Mouse (Mus musculus) cerebellum, adult 18-20 months (tissue): ENCODE measurements at regions not wholly inside any gene's neighbourhood (a gene's known extent, or its start where the extent isn't known, plus 50 kb on each side); places are given as distances from the start of the nearest gene placed in this dataset.

Source experiments
- DNase-seq, 2 experiments: peaks; one replicate each; pipeline ENCODE4 v3.0.0; 2021

GRCm38 (mm10) chr5:41206462-41206861, 501.5 kb downstream of the Rab28 start:
- DNase-seq: no peak

GRCm38 (mm10) chr5:41204417-41204816, 503.5 kb downstream of the Rab28 start:
- no peak for DNase-seq

DNA sequence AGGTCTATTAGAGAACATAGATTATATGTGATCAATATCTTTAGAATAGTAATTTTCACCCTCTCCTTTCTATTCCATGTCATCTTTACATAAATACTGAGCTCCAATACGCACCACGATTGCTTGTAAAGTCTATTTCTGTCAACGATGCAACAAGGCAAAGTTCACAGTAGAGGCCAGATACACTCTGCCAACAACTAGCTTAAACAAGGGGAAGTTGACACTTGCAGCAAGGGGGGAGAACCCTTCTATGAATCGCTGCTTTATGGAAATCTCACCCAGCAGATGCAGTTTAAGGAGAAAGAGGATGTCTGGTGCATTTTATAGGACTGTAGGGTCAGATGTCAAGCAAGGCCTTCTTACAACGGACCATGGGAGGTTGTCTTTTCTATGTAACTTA, 520.8 kb downstream of the Rab28 start:
- no peak for DNase-seq

DNA sequence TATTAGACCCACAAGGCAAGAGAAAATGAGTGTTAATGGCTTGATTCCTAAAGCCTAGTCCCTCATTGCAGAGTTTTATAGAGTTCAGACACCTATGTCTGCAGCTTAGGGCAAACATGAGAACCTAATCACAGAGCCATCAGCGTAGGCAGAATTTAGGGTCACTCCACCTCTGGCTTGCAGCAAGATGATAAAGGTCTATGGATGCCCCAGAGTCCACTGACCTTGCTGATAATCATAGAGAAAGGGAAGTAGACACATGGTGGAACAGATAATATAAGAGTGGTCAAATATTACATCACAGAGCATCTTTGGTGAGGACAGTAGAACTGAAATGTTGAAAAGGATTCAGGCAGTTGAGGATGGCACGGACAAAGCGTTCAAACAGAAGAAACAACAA, 530.7 kb downstream of the Rab28 start:
- no peak for DNase-seq

DNA sequence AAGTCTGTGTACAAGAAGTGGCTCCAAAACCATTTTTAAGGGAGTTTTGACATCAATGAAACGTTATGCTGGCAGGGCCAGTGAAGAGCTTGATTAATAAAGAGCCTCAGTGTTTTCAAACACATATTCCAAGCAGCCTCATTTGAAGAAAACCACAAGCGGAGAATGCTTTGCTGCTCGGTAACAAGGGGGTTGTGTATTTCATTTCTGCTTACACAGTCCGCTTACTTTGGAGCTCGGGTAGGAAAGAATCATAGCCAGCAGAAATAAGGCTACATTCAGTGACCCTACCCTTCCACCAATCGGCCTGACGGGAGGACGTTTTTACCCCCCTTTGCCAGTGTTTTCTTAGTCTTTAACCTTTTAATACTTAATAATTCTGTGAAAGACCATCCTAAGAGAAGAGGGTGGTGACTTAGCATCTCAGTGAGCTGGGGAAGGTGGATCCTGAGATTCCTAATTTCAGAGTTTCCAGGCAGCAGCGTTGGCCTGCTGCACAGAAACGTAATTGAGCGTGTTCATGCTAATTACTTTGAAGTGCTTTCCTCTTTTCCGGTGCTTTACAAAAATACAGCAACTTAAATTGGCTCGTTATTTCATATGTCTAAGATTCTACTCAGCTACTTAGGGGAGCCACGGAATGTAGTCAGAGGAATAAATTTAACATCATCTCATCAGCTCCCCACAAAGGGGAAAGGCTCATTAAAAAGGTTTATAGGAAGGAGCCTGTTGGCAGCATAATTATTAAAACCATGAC, 541.9 kb downstream of the Rab28 start:
- no peak for DNase-seq

DNA sequence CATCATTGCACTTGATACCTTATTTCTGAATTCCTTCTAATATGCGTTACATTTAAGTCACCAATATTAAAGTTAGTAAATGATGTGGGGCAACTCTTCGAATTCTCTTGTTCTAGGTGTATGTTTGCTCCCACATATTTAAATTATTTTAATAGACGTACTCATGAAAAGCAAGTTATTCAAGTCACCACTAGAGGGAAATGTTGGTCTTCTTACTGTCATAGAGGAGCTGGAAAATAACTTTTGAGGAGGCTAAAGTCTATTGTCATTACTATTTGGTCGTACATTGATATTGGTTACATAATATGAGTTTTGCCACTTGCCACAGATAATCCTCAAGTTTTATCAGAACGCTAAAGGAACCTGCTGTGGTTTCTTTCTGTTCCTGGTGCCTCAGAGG, 582.9 kb downstream of the Rab28 start:
- DNase-seq: no peak

DNA sequence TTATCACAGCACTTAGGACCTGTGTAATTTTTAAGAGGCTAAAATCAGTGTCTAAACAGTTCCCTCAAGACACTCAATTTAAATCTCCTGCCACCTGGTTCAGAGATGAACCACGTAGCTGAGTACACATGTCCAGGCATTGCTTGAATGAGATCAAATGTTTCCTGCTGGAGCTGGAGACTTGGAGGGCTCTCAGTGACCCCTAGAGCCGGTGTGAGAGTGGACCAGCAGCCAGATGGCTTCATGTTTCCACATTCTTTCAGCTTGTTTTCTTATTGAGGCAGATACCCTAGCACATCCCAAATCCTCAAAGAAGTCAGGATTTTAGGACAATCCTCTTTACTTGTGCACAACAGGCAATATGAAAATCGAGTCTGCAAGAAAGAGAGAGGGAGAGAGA, 590.3 kb downstream of the Rab28 start:
- DNase-seq: no peak

GRCm38 (mm10) chr5:41087773-41088172, 620.2 kb downstream of the Rab28 start:
- DNase-seq: no peak

GRCm38 (mm10) chr5:41076412-41076811, 631.5 kb downstream of the Rab28 start:
- no peak for DNase-seq

- no peak for DNase-seq
These were observed 646.3 kb downstream of the Rab28 start for GRCm38 (mm10) chr5:41061646-41062045.

- no peak for DNase-seq
These were observed 646.7 kb downstream of the Rab28 start for GRCm38 (mm10) chr5:41061222-41061621.

DNA sequence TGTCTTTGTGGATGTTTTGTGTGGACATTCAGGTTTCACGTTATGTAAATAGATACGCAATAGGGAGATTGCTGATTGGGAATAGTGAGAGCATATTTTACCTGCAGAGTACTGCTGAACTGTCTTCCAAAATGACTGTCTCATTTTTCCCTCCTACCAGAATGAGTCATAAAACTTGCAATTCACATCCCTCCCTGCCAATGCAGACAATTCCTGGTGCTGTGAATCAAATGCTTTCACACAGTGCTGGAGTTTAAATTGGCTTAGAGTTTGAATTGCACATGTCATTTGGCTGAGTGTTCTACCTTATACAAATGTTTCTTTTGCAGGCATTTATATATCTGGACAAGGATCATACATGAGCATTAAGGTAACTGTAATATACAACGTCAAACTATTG, 649.9 kb downstream of the Rab28 start:
- no peak for DNase-seq

DNA sequence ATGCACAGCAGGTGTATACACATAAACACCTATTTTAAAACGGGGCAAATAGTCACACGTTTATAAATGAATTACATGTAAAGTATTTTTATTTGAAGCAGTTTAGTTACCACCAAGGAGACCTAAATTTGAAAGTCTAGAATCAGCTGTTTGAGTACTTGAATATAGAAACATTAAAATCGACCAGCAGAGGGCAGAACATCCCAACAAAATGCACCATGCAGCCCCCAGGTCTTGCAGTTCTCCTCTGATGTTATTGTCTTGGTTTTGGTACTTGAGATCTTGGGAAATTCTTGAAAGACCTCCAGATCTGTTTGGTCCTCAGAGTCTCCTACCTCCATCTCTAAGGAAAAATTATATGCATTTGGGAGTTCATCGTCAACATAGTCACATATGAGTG, 656.0 kb downstream of the Rab28 start:
- peak in 1 of 2 experiments; percentile 6 for DNase-seq

DNA sequence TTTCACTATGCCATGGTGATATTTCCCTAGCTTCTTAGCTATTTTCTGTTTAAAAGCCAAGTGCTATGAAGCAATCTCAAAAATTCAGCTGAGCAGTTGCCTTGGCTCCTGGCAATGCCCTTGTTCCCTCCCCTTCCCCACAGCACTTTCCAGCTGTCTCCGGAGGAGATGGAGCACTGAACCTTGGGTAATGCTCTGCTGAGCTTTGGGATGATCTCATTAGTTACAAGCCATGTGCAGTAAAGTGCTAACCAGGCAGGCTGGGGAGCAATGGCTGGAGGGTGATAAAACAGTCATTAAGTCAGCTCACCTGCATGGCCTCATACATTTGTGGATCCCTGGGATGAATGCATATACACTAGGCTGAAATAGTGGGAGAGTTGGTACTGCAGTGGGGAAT, 659.4 kb downstream of the Rab28 start:
- no peak for DNase-seq

DNA sequence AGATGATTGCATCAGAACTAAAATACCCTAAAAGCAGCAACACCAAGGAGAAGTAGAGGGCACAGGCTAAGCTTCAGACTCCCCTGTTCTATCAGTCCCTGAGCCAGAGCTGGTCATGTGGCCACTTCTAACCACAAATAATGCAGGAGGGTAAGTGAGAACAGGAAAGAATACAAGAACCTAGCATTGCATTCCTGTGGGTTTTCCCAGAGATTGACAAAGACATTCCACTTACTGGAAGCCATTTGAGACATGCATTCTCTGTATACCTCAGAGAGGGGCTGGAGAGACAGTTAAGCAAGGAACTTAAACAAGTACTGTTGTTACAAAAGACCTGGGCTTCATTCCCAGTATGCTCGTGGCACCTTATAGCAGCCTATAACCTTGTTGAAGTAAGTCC, 662.7 kb downstream of the Rab28 start:
- DNase-seq: no peak

DNA sequence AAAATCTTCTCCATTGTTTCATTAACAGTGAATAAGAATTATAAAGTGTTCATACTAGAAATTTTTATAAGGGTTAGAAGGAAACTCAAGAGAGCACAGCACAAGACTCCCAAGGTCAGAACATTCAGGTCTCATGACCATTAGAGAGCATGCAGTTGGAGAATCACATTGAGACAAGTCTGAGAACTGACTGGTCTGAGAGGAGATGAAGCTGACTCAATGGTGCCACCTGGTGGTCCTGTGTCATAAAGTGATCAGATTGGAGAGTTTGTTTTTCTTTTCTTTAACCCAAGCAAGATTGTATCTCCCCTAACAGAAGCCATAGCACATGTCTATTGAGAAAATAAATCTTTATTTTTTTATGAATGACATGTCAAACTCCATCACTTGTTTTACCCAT, 663.5 kb downstream of the Rab28 start:
- DNase-seq: peak; percentile 68 to 74

DNA sequence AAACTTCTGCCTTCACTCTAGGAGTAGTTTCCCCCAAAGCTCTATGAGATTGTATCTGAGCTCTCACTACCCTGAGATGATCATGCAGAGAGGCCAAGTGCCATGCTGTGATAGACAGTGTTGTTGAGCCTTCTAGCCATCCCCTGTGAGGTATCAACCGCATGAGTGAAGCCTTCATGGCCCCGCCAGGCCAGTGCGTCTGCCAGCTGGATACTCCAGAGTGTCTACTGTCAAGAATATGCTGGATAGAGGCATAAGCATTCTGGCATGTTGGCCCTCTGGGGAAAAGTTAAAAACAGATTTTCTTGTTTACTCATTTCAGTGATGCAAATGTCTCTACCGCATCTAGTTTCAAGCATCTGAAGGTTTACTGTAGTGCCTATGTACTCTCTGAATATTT, 669.2 kb downstream of the Rab28 start:
- DNase-seq: no peak

DNA sequence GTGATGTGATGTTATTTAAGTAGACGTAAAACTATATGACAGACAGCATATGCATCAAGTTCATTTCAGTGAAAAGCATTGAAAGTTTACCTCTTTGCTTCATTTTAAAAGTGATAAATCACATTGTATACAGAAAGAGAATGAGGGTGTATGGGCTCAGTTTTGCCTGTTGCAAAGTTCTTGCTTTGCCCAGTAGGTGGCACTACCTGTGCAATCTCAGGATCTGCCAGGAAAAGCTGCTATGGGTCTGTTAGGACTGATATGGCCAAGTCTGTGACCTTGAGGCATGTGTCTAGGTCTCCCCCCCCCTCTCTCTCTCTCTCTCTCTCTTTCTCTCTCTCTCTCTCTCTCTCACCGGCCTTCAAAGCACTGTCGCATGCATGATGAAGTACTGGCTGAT, 701.3 kb downstream of the Rab28 start:
- DNase-seq: peak; percentile 12 to 16

- DNase-seq: no peak
These were observed 721.4 kb downstream of the Rab28 start for GRCm38 (mm10) chr5:40986562-40986961.

DNA sequence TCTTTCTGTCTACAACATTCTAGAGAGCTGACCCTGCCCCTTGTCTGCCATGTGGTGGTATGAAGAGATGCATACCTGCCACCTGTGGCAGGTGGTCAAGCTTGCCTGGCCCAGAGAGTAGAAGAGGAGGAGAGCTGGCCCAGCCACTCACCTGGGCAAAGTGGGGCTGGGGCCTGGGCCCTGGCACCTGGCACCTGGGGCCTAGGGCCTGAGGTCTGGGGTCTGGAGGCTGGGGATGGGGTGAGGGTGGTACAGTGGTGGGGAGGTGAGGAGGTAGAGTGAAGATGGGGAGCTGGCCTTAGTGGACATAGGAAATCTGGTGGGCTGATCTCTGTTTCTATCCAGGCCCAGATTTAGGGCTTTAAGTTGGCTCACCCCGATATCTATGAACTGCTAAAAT, 733.1 kb downstream of the Rab28 start:
- no peak for DNase-seq

DNA sequence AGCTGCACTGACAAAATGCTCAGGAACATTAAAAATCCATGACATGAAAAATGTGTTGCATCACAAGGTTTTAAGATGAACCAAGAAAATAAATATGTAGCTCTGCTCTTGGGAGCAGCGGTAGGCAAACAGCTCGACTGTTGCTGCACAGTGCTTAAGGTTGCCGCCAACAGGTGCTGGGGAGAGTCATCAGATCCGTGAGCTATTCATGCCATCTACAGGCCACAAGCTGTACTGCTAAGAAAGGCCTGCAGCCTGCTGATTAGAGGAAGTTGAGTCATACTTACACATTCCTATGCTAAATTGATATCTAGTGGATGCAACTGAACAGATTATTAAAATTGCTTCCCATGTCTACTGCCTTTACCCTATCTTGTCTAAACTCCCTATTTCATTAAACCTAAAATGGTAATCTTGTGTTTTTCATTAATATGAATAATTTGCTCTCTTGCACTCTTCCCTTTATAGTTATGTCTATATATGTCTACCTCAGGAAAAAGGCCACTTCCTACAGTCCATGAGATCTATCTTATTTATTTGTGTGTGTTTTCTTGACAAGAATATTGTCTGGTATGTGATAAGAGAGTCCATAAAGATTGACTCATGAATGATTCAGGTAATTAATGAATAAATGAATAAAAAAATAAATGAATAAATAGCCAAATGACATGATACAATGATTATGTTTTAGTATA, 754.9 kb downstream of the Rab28 start:
- peak; percentile 63 to 73 for DNase-seq

GRCm38 (mm10) chr5:40929127-40929526, 778.8 kb downstream of the Rab28 start:
- peak; percentile 1 to 2 for DNase-seq

DNA sequence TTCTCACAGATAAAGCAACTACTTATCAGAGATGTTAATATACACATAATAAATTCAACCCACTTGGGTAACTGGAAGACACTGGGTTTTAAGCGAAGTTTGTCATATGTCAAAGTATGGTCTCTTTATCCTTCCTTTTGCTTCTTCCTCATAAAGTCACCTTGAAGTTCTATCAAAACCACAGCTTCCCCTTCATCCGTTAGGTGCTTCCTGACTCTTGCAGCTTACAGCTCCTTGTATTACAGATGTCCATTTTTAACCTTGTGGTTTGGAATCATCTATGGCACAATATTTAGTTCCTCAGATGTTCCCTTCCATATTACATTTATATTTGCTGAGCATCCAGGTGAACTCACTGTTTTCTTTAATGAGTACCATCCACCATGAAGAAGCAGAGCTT, 787.0 kb downstream of the Rab28 start:
- DNase-seq: no peak

DNA sequence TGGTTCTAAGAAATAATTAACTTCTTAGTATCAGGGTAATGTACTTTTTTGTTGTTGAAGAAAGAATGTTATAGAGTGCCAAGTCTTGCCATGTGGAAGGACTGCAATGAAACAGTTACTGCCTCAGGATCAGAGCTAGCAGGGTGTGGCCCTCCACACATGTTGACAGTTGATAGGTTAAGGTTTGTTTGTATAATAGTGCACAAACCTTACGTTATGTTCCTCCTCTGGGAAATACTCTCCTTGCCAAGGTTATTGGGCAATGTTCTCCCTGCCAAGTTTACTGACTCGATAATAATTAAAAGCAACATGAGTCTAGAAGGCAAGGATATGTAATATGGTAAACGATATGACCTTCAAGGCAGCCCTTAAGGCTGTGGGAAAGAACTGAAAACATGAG, 799.2 kb downstream of the Rab28 start:
- DNase-seq: no peak

- no peak for DNase-seq
These were observed 806.2 kb downstream of the Rab28 start for GRCm38 (mm10) chr5:40901742-40902141.
